Mouse (Mus musculus): ENCODE results near the gene Cacna2d3.

DNA sequence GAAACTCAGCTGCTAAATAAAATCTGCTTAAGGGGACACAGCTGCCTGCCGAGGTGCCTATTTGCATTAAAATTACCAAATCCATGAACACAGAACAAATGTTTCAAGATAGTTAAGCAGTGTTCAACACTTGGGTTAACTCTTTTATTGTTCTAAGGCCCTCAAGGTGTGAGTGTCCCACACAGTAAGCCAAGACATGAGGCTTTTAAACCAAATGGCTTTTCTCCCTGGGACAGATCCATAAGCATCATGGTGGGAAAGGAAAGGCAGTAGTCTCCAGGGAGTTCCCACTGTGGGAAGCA lies 516.7 kb downstream of the Cacna2d3 start:
- TF ChIP-seq CTCF (IDR thresholded peaks at IDR 0.05; ENCODE audit: low read depth) (no peak), EP300 (IDR thresholded peaks at IDR 0.05; ENCODE audit: low read depth) (no peak)

Measured in liver, embryonic 14.5 days (tissue).